8 mouse cellular contexts compared by ENCODE assay signal in the genomic region with DNA sequence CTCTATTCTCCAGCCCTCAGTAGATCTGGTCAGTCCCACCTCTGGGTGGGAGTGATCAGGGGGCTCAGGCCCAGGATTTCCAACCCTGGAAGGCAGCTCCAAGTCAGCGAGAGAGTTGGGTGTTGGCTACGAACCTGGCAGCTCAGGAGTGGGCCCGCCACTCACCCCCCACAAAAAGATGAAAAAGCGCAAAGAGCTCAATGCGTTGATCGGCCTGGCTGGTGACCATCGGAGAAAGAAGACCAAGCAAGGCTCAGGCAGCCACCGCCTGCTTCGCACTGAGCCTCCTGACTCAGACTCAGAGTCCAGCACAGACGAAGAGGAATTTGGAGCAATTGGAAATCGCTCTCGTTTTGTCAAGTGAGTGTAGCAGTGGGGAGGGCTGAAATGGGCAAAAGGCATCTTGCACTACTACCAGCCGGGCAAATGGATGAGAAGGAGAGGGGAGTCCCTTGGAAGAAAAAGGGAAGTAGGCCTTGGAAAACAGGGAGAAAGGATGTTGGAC. TPM values are rescaled to one million over a fixed set of nuclear protein-coding genes. Genes with fewer than 3 reads are reported as not detected.
DNase-seq lines count a peak whose midpoint lies in the region; ATAC-seq and TF ChIP-seq lines count a peak whose summit lies in the region.

No protein-coding gene starts in this region.

- no peak for TF ChIP-seq CTCF in lung, postnatal 0 days (IDR thresholded peaks at IDR 0.05)
- TF ChIP-seq CTCF in lung, adult 2 months (IDR thresholded peaks at IDR 0.05; ENCODE audit: insufficient read depth, low read length): no peak

- peaks cover 39% of the 10 kb centered on the region for H3K79me2 ChIP-seq in macrophage (ENCODE audit: inconsistent target)

- H3K4me1 ChIP-seq in lung, postnatal 0 days (ENCODE audit: insufficient read depth, low read depth, low read length): no peaks in the 10 kb centered on the region; the same call in 1 of the 2 replicates
- peaks cover 6% of the 10 kb centered on the region; the same call in 1 of the 2 replicates for H3K4me1 ChIP-seq in lung, adult 2 months (ENCODE audit: control insufficient read depth, insufficient read depth, low read length)
- peaks cover 10% of the 10 kb centered on the region for H3K4me1 ChIP-seq in brown adipose tissue, adult 24 weeks (ENCODE audit: control insufficient read depth, insufficient read depth, insufficient read length, low read length)
- peaks cover 2% of the 10 kb centered on the region; the same call in 1 of the 2 replicates for H3K4me1 ChIP-seq in hindbrain, embryonic 11.5 days (replicated peaks; ENCODE audit: control insufficient read depth, insufficient read depth, low read length)

- H3K9ac ChIP-seq in lung, postnatal 0 days (replicated peaks; ENCODE audit: low read depth): peak overlapping the region; percentile 78
- peak overlapping the region; percentile 65; the same call in 1 of the 2 replicates for H3K9ac ChIP-seq in hindbrain, embryonic 11.5 days (ENCODE audit: low read depth, low read length)

- no peaks in the 10 kb centered on the region for H3K9me3 ChIP-seq in lung, postnatal 0 days (ENCODE audit: low read length)
- H3K9me3 ChIP-seq in hindbrain, embryonic 11.5 days (ENCODE audit: control insufficient read depth, low read length): no peaks in the 10 kb centered on the region

- TF ChIP-seq POLR2A in lung, adult 2 months (IDR thresholded peaks at IDR 0.05; ENCODE audit: borderline replicate concordance, extremely low read depth, low read depth, low read length): no peak

- no peak for TF ChIP-seq EP300 in lung, postnatal 0 days (IDR thresholded peaks at IDR 0.05)

- DNase-seq in lung, postnatal 0 days (ENCODE audit: low spot score): no peak
- DNase-seq in lung, adult 2 months: no peak
- DNase-seq in hindbrain, embryonic 11.5 days (ENCODE audit: low spot score): no peak
- DNase-seq in urinary bladder, postnatal 10 days (ENCODE audit: low spot score): no peak
- no peak for DNase-seq in right cerebral cortex, postnatal 4 days

- no peak for ATAC-seq in lung, postnatal 0 days
- ATAC-seq in hindbrain, embryonic 11.5 days (ENCODE audit: low FRiP score): no peak
- no peak for ATAC-seq in monocyte, adult 5-6 weeks (replicated peaks; ENCODE audit: insufficient number of reproducible peaks, low FRiP score, low TSS enrichment, poor library complexity, severe bottlenecking)

- H3K27ac ChIP-seq in lung, postnatal 0 days (ENCODE audit: low read length): no peak overlapping the region
- no peak overlapping the region for H3K27ac ChIP-seq in brown adipose tissue, adult 24 weeks (replicated peaks; ENCODE audit: low read depth, low read length)
- no peak overlapping the region for H3K27ac ChIP-seq in hindbrain, embryonic 11.5 days (ENCODE audit: low read depth, low read length)
- peak overlapping the region; percentile 68 for H3K27ac ChIP-seq in macrophage

- H3K4me3 ChIP-seq in lung, postnatal 0 days (ENCODE audit: low read depth, low read length): peak overlapping the region; percentile 74
- H3K4me3 ChIP-seq in lung, adult 2 months (replicated peaks; ENCODE audit: extremely low read depth, low read depth, low read length): no peak overlapping the region
- H3K4me3 ChIP-seq in brown adipose tissue, adult 24 weeks (ENCODE audit: insufficient read depth, low read depth, low read length): peak overlapping the region; percentile 83
- peak overlapping the region; percentile 62 for H3K4me3 ChIP-seq in hindbrain, embryonic 11.5 days (ENCODE audit: low read depth, low read length)
- H3K4me3 ChIP-seq in macrophage (ENCODE audit: inconsistent target): peak overlapping the region; percentile 96

- peaks cover 6% of the 10 kb centered on the region; the same call in 1 of the 2 replicates for H3K36me3 ChIP-seq in lung, postnatal 0 days (ENCODE audit: insufficient read depth, low read length)
- H3K36me3 ChIP-seq in hindbrain, embryonic 11.5 days (ENCODE audit: control insufficient read depth, insufficient read depth, low read length): peaks cover 3% of the 10 kb centered on the region; the same call in 1 of the 2 replicates
- peaks cover 20% of the 10 kb centered on the region for H3K36me3 ChIP-seq in macrophage (ENCODE audit: inconsistent target)

- WGBS in lung, postnatal 0 days: 39% methylated on average over 13 of the region's 13 CpGs
- 29% methylated on average over 13 of the region's 13 CpGs for WGBS in lung, adult 2 months
- 56% methylated on average over 13 of the region's 13 CpGs for WGBS in hindbrain, embryonic 11.5 days
- WGBS in macrophage (ENCODE audit: missing documents): 19% methylated on average over 13 of the region's 13 CpGs

- peak overlapping the region; percentile 80 for H3K4me2 ChIP-seq in lung, postnatal 0 days (replicated peaks; ENCODE audit: low read depth, low read length)
- H3K4me2 ChIP-seq in hindbrain, embryonic 11.5 days (replicated peaks; ENCODE audit: low read depth, low read length): peak overlapping the region; percentile 39

- H3K27me3 ChIP-seq in lung, postnatal 0 days (replicated peaks; ENCODE audit: insufficient read depth, low read length): no peaks in the 10 kb centered on the region
- no peaks in the 10 kb centered on the region for H3K27me3 ChIP-seq in hindbrain, embryonic 11.5 days (ENCODE audit: control insufficient read depth, insufficient read depth, low read length)

RNA-seq across cellular contexts. Expression of a gene that starts 1.0 kb away (rescaled TPM):
- polyA plus RNA-seq in lung, postnatal 0 days (2015; fragmentation: Nextera tagmentation; extraction: Ambion mirVana): 24.4 and 26.8 TPM in 2 replicates
- polyA plus RNA-seq in lung, adult 2 months (2012; rRNA removed): 32.5 and 33.5 TPM in 2 replicates
- 17.3 and 26.7 TPM in 2 replicates for polyA plus RNA-seq in brown adipose tissue, adult 24 weeks (2012; ENCODE audit: insufficient read depth, insufficient read length, missing spikeins)
- polyA plus RNA-seq in hindbrain, embryonic 11.5 days (2014; fragmentation: Nextera tagmentation; extraction: Ambion mirVana): 39.9 and 45.0 TPM in 2 replicates
- 10 to 100 TPM; 15.8 to 76.3 (median 54.8) TPM for total RNA-seq in macrophage (2018; cell fraction: chromatin; rRNA removed)
- 10 to 100 TPM; 40.9 to 68.9 (median 54.4) TPM for total RNA-seq in macrophage (2018; cell fraction: cytosol; rRNA removed)
- total RNA-seq in macrophage (2018; cell fraction: nucleus; rRNA removed): 100 to 1,000 TPM in 2 of 26 experiments, 10 to 100 TPM in 24; 38.3 to 110 (median 67.1) TPM
- 35.0 to 37.4 TPM (median 35.5 TPM) in 3 replicates for polyA plus RNA-seq in macrophage (2018)
- 23.1 to 39.7 TPM (median 23.5 TPM) in 3 replicates for total RNA-seq in monocyte, adult 5-6 weeks (2017)

RNA-seq across cellular contexts. Expression of a gene that starts 42.3 kb away (rescaled TPM):
- polyA plus RNA-seq in lung, postnatal 0 days (2015; fragmentation: Nextera tagmentation; extraction: Ambion mirVana): 0.16 TPM in 1 of 2 replicates, not detected in the other
- polyA plus RNA-seq in lung, adult 2 months (2012; rRNA removed): 0.31 and 0.37 TPM in 2 replicates
- polyA plus RNA-seq in brown adipose tissue, adult 24 weeks (2012; ENCODE audit: insufficient read depth, insufficient read length, missing spikeins): not detected in 2 replicates
- 0.29 TPM in 1 of 2 replicates, not detected in the other for polyA plus RNA-seq in hindbrain, embryonic 11.5 days (2014; fragmentation: Nextera tagmentation; extraction: Ambion mirVana)
- total RNA-seq in macrophage (2018; cell fraction: chromatin; rRNA removed): not detected
- total RNA-seq in macrophage (2018; cell fraction: cytosol; rRNA removed): under 1 TPM in 1 of 26 experiments, not detected in 25; 0.19 TPM
- total RNA-seq in macrophage (2018; cell fraction: nucleus; rRNA removed): under 1 TPM in 1 of 26 experiments, not detected in 25; 0.96 TPM
- not detected in 3 replicates for polyA plus RNA-seq in macrophage (2018)
- not detected in 3 replicates for total RNA-seq in monocyte, adult 5-6 weeks (2017)

RNA-seq across cellular contexts. Expression of a gene that starts 46.1 kb away (rescaled TPM):
- polyA plus RNA-seq in lung, postnatal 0 days (2015; fragmentation: Nextera tagmentation; extraction: Ambion mirVana): 30.0 and 30.5 TPM in 2 replicates
- 19.6 and 32.7 TPM in 2 replicates for polyA plus RNA-seq in lung, adult 2 months (2012; rRNA removed)
- polyA plus RNA-seq in brown adipose tissue, adult 24 weeks (2012; ENCODE audit: insufficient read depth, insufficient read length, missing spikeins): 48.5 and 53.5 TPM in 2 replicates
- 42.5 and 46.0 TPM in 2 replicates for polyA plus RNA-seq in hindbrain, embryonic 11.5 days (2014; fragmentation: Nextera tagmentation; extraction: Ambion mirVana)
- 10 to 100 TPM in 21 of 26 experiments, 1 to 10 TPM in 5; 5.3 to 33.8 (median 16.9) TPM for total RNA-seq in macrophage (2018; cell fraction: chromatin; rRNA removed)
- 10 to 100 TPM in 24 of 26 experiments, 1 to 10 TPM in 2; 9.4 to 26.4 (median 15.8) TPM for total RNA-seq in macrophage (2018; cell fraction: cytosol; rRNA removed)
- 10 to 100 TPM in 20 of 26 experiments, 1 to 10 TPM in 6; 5.8 to 30.3 (median 13.2) TPM for total RNA-seq in macrophage (2018; cell fraction: nucleus; rRNA removed)
- polyA plus RNA-seq in macrophage (2018): 16.5 to 19.3 TPM (median 19.0 TPM) in 3 replicates
- total RNA-seq in monocyte, adult 5-6 weeks (2017): 3.2 to 9.0 TPM (median 7.3 TPM) in 3 replicates
